7 mouse cellular contexts compared by ENCODE assay signal in the genomic region with DNA sequence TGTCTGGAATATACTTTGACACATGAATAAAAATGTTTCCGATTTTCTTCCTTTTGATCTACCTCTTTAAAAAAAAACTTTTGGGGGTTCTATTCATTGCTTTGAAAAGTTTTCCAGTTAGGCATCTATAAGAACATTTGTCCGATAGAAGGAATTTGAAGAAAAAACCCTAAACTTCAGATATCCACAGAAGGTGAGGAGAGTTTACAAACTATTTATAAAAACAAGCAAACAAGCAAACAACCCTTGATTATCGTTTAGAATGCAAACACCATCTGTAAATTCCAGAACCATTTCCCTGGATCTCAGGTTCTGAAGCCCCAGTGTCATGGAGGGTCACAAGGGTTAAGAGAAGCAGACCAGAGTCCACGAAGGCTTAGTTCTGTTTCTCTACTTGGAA. TPM values are rescaled to one million over a fixed set of nuclear protein-coding genes. Genes with fewer than 3 reads are reported as not detected.
A peak's percentile ranks its signal among the peaks of the same experiment; 100 is the strongest.
DNase-seq lines count a peak whose midpoint lies in the region; ATAC-seq and TF ChIP-seq lines count a peak whose summit lies in the region.

A gene (plus strand): TSS at position 301 of the 400 bp plus-strand sequence.

- no peaks in the 10 kb centered on the region for H3K9me3 ChIP-seq in lung, embryonic 14.5 days (ENCODE audit: low read depth, low read length)
- no peaks in the 10 kb centered on the region for H3K9me3 ChIP-seq in forebrain, embryonic 14.5 days (replicated peaks; ENCODE audit: control insufficient read depth, low read length)
- H3K9me3 ChIP-seq in limb, embryonic 13.5 days = no peaks in the 10 kb centered on the region

- peak within 1 kb of the TSS; percentile 71 for H3K4me2 ChIP-seq in lung, embryonic 14.5 days
- H3K4me2 ChIP-seq in forebrain, embryonic 14.5 days (ENCODE audit: low read length) = peak within 1 kb of the TSS; percentile 52
- H3K4me2 ChIP-seq in limb, embryonic 13.5 days (replicated peaks) = peak within 1 kb of the TSS; percentile 70

- H3K4me3 ChIP-seq in lung, embryonic 14.5 days (ENCODE audit: low read depth, low read length) = peak within 1 kb of the TSS; percentile 35
- H3K4me3 ChIP-seq in forebrain, embryonic 14.5 days (ENCODE audit: low read depth, low read length) = peak within 1 kb of the TSS; percentile 33
- peak within 1 kb of the TSS; percentile 45 for H3K4me3 ChIP-seq in limb, embryonic 13.5 days
- peak within 1 kb of the TSS; percentile 50 for H3K4me3 ChIP-seq in small intestine, adult 2 months (ENCODE audit: low read depth, low read length)

- no peak for TF ChIP-seq CTCF in lung, embryonic 14.5 days (IDR thresholded peaks at IDR 0.05; ENCODE audit: low read depth)
- no peak for TF ChIP-seq CTCF in small intestine, adult 2 months (IDR thresholded peaks at IDR 0.05; ENCODE audit: extremely low read depth, insufficient read length, insufficient replicate concordance, low read depth, low read length)

- H3K9ac ChIP-seq in lung, embryonic 14.5 days = peak within 1 kb of the TSS; percentile 46
- peak within 1 kb of the TSS; percentile 67 for H3K9ac ChIP-seq in forebrain, embryonic 14.5 days (ENCODE audit: low read length)
- peak within 1 kb of the TSS; percentile 56 for H3K9ac ChIP-seq in limb, embryonic 13.5 days

- 0 out of 2 replicates have a peak, but pooled peaks cover 5% of the 10 kb centered on the region for H3K4me1 ChIP-seq in lung, embryonic 14.5 days (ENCODE audit: insufficient read depth)
- peaks cover 9% of the 10 kb centered on the region; the same call in 1 of the 2 replicates for H3K4me1 ChIP-seq in forebrain, embryonic 14.5 days (ENCODE audit: control insufficient read depth, insufficient read depth, low read length)
- peaks cover 10% of the 10 kb centered on the region; the same call in 1 of the 2 replicates for H3K4me1 ChIP-seq in limb, embryonic 13.5 days
- H3K4me1 ChIP-seq in small intestine, adult 2 months (ENCODE audit: control insufficient read depth, insufficient read depth, insufficient read length, low read length) = no peaks in the 10 kb centered on the region

- TF ChIP-seq POLR2A in small intestine, adult 2 months (IDR thresholded peaks at IDR 0.05; ENCODE audit: low read depth, low read length) = no peak

- 56% methylated on average over 4 of the region's 4 CpGs for WGBS in lung, embryonic 14.5 days
- 52% methylated on average over 4 of the region's 4 CpGs for WGBS in forebrain, embryonic 14.5 days
- 53% methylated on average over 4 of the region's 4 CpGs for WGBS in limb, embryonic 13.5 days
- 61% methylated on average over 4 of the region's 4 CpGs for WGBS in small intestine, adult 2 months

- no peaks in the 10 kb centered on the region for H3K36me3 ChIP-seq in lung, embryonic 14.5 days (ENCODE audit: insufficient read depth)
- H3K36me3 ChIP-seq in forebrain, embryonic 14.5 days (ENCODE audit: control insufficient read depth, insufficient read depth, low read length) = no peaks in the 10 kb centered on the region
- no peaks in the 10 kb centered on the region for H3K36me3 ChIP-seq in limb, embryonic 13.5 days
- no peaks in the 10 kb centered on the region for H3K36me3 ChIP-seq in small intestine, adult 2 months (ENCODE audit: control insufficient read depth, insufficient read depth, low read length)

- no peak for DNase-seq in lung, embryonic 14.5 days
- no peak for DNase-seq in lung, postnatal 14 days
- DNase-seq in forebrain, embryonic 14.5 days (ENCODE audit: low spot score) = no peak
- no peak for DNase-seq in embryo, embryonic 11 days
- no peak for DNase-seq in frontal cortex, adult 2 months (ENCODE audit: extremely low spot score in 1 of 2, low spot score in 1 of 2)

- no peaks in the 10 kb centered on the region for H3K27me3 ChIP-seq in lung, embryonic 14.5 days (ENCODE audit: insufficient read depth, low read length)
- no peaks in the 10 kb centered on the region for H3K27me3 ChIP-seq in forebrain, embryonic 14.5 days (replicated peaks; ENCODE audit: control insufficient read depth, insufficient read depth, low read length)
- H3K27me3 ChIP-seq in limb, embryonic 13.5 days = no peaks in the 10 kb centered on the region
- H3K27me3 ChIP-seq in small intestine, adult 2 months (ENCODE audit: control insufficient read depth, insufficient read depth, low read length) = no peaks in the 10 kb centered on the region

- ATAC-seq in lung, embryonic 14.5 days (ENCODE audit: insufficient read depth) = no peak
- ATAC-seq in forebrain, embryonic 14.5 days = no peak
- no peak for ATAC-seq in limb, embryonic 13.5 days (ENCODE audit: low FRiP score, low read depth)

- H3K27ac ChIP-seq in lung, embryonic 14.5 days (ENCODE audit: low read depth) = 0 out of 2 replicates have a peak within 1 kb of the TSS, but pooled peaks have one; percentile 26
- peak within 1 kb of the TSS; percentile 67 for H3K27ac ChIP-seq in forebrain, embryonic 14.5 days (ENCODE audit: low read depth, low read length)
- peak within 1 kb of the TSS; percentile 49 for H3K27ac ChIP-seq in limb, embryonic 13.5 days
- H3K27ac ChIP-seq in small intestine, adult 2 months (ENCODE audit: insufficient read depth, low read depth, low read length) = peak within 1 kb of the TSS; percentile 13; the same call in 1 of the 2 replicates

RNA-seq across cellular contexts. Expression of the gene that starts here (rescaled TPM):
- polyA plus RNA-seq in lung, embryonic 14.5 days (2014; fragmentation: Nextera tagmentation; extraction: Ambion mirVana) = not detected in 2 replicates
- not detected in 2 replicates for polyA plus RNA-seq in forebrain, embryonic 14.5 days (2014; fragmentation: Nextera tagmentation; extraction: Ambion mirVana)
- polyA plus RNA-seq in limb, embryonic 13.5 days (2015; fragmentation: Nextera tagmentation; extraction: Ambion mirVana) = not detected in 2 replicates
- not detected in 2 replicates for polyA plus RNA-seq in small intestine, adult 2 months (2012; rRNA removed)
- not detected in 2 replicates for polyA plus RNA-seq in frontal cortex, adult 2 months (2012; rRNA removed)

Comparison
In these comparisons a context has a peak if more than half of its experiments do, and no peak if none do; other contexts are left out.
1. H3K27ac ChIP-seq: peak in every context shown above with its lines; median percentile 67 in forebrain, embryonic 14.5 days; 49 in limb, embryonic 13.5 days; 26 in lung, embryonic 14.5 days; 13 in small intestine, adult 2 months.